Mouse (Mus musculus) 3134 (cell line): ENCODE data around the gene Lamc3.
A peak's percentile ranks its signal among the peaks of the same experiment; 100 is the strongest.

Experiments used
- DNase-seq: peaks from one replicate; pipeline ENCODE4 v3.0.0-alpha.2; 2011; ENCODE audit warnings: low spot score; ENCODE audit not compliant: insufficient read length; ENCODE audit errors: extremely low read depth

The Lamc3 gene

GRCm38 (mm10) chr2:31965110-31965509 lies 78.0 kb downstream of the Lamc3 start:
- DNase-seq, result no peak

- DNase-seq, result no peak
These were observed 79.7 kb downstream of the Lamc3 start for GRCm38 (mm10) chr2:31966801-31967200.

- no peak for DNase-seq
These were observed 85.5 kb downstream of the Lamc3 start for GRCm38 (mm10) chr2:31972589-31972988.

GRCm38 (mm10) chr2:31974141-31974808 lies 87.2 kb downstream of the Lamc3 start, which contains the start of gene Nup214:
Nup214 (plus strand) TSS chr2:31974436.
- peak; percentile 99 for DNase-seq

GRCm38 (mm10) chr2:31974809-31975371 lies 87.8 kb downstream of the Lamc3 start:
- no peak for DNase-seq

- DNase-seq, result no peak
These were observed 100.7 kb downstream of the Lamc3 start for GRCm38 (mm10) chr2:31987774-31988173.

- DNase-seq, result no peak
These were observed 103.9 kb downstream of the Lamc3 start for GRCm38 (mm10) chr2:31990961-31991360.

GRCm38 (mm10) chr2:31994896-31995295 lies 107.8 kb downstream of the Lamc3 start:
- no peak for DNase-seq

GRCm38 (mm10) chr2:31996060-31996459 lies 109.0 kb downstream of the Lamc3 start:
- no peak for DNase-seq
